Mouse (Mus musculus): ENCODE results near the gene Gm7073.

DNA sequence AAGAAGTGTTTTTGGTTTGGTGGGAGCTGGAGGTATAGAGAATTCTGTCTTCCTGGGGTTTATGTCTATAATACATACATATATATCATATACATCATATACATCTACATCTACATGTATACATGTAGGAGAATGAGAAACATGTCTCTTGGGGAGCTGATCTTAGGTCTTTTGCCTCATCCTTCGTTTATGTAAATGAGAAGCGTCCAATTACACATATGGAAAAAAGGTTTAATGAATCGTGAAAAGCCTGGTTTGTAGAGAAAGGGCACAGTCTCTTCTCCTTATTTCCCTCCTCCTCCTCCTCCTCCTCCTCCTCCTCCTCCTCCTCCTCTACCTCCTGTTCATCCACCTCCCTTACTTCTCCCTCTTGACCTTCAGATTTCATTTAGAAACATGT, 6.9 kb upstream of the Gm7073 start:
- TF ChIP-seq CTCF (IDR thresholded peaks at IDR 0.05) (no peak), POLR2A (IDR thresholded peaks at IDR 0.05; ENCODE audit: insufficient read depth, low read depth, low read length) (no peak)
